Mouse (Mus musculus) embryonic facial prominence, embryonic 14.5 days (tissue): ENCODE measurements around the gene Jade1. TPM values are rescaled to one million over a fixed set of nuclear protein-coding genes. Genes with fewer than 3 reads are reported as not detected.

Experiments
- ATAC-seq: fragments of 200-750 bp; cut with Nextera tagmentation; 2 replicates; pipeline ENCODE4 v1.8.0; 2017; ENCODE audit warnings: low read depth, moderate number of reproducible peaks, moderate TSS enrichment
- DNase-seq: peaks from one replicate; pipeline ENCODE4 v3.0.0-alpha.2; 2015; ENCODE audit warnings: low spot score
- H3K27ac ChIP-seq: fragments of 300-500 bp; sonication (generic); replicated peaks from 2 replicates; pipeline ENCODE4 v1.5.1; 2014; ENCODE audit warnings: low read depth, mild to moderate bottlenecking, low read length, moderate library complexity
- H3K27me3 ChIP-seq: fragments of 300-500 bp; sonication (generic); replicated peaks from 2 replicates; pipeline ENCODE4 v1.6.1; 2014; ENCODE audit warnings: low read length; ENCODE audit not compliant: control insufficient read depth, insufficient read depth
- H3K36me3 ChIP-seq: fragments of 300-500 bp; sonication (generic); 2 replicates; pipeline ENCODE4 v1.6.1; 2014; ENCODE audit warnings: low read length, mixed read lengths; ENCODE audit not compliant: control insufficient read depth, insufficient read depth
- H3K4me1 ChIP-seq: fragments of 300-500 bp; sonication (generic); 2 replicates; pipeline ENCODE4 v1.6.1; 2014; ENCODE audit warnings: antibody characterized with exemption, low read length; ENCODE audit not compliant: control insufficient read depth, insufficient read depth
- H3K4me2 ChIP-seq: fragments of 300-500 bp; sonication (generic); 2 replicates; pipeline ENCODE4 v1.6.1; 2014; ENCODE audit warnings: low read depth, mild to moderate bottlenecking, low read length, moderate library complexity, mixed read lengths
- H3K4me3 ChIP-seq: fragments of 300-500 bp; sonication (generic); 2 replicates; pipeline ENCODE4 v1.5.1; 2014; ENCODE audit warnings: low read depth, mild to moderate bottlenecking, low read length
- H3K9ac ChIP-seq: fragments of 300-500 bp; sonication (generic); 2 replicates; pipeline ENCODE4 v1.6.1; 2014; ENCODE audit warnings: low read depth, mild to moderate bottlenecking, low read length, moderate library complexity, mixed read lengths
- H3K9me3 ChIP-seq: fragments of 300-500 bp; sonication (generic); 2 replicates; pipeline ENCODE4 v1.6.1; 2016; ENCODE audit warnings: low read length; ENCODE audit not compliant: control insufficient read depth
- WGBS: fragments of 180-500 bp; shearing (Covaris S2); extraction: QIAGEN DNeasy Blood & Tissue Kit; methylation state at CpG from one replicate; pipeline ENCODE4 v1.1.7; 2014; 5-methylcytosine and 5-hydroxymethylcytosine counted together
- polyA plus RNA-seq: library from polyadenylated mRNA; unstranded; fragments of >200 nt; fragmentation: Nextera tagmentation; extraction: Ambion mirVana; gene quantifications from 2 replicates; pipeline ENCODE4 v1.2.1, GENCODE M21; 2014

The Jade1 gene
- polyA plus RNA-seq, 1 experiment from 2014 or later, result 16.1 TPM

DNA sequence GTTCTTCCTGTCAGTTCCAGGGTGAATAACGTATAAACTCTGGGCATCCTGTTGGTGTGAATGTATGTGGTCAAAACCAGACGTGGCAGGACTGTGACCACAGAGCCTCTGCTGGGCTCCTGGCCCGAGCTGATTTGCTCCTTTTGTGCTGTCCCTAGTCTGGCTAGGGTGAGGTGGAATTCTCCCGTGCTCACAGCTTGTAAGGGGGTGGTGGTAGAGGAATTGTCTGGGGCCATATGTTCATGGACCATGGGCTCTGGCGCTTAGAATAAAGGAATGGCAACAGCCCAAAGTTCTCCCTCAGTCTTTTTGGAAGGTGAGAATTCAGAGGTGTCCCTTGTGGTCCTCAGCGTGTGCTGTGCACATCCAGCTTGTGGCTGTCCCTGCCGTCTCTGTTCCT lies 37.3 kb downstream of the Jade1 start:
- no peak for DNase-seq
- ATAC-seq, result no peak
- Histone ChIP-seq H3K4me3 (no peak overlapping the region), H3K4me2 (no peak overlapping the region), H3K4me1 (peaks cover 16% of the 10 kb centered on the region), H3K36me3 (peaks cover 27% of the 10 kb centered on the region), H3K9me3 (no peaks in the 10 kb centered on the region), H3K9ac (no peak overlapping the region), H3K27ac (no peak overlapping the region), H3K27me3 (no peaks in the 10 kb centered on the region)
- 81% methylated on average over 7 of the region's 7 CpGs for WGBS

DNA sequence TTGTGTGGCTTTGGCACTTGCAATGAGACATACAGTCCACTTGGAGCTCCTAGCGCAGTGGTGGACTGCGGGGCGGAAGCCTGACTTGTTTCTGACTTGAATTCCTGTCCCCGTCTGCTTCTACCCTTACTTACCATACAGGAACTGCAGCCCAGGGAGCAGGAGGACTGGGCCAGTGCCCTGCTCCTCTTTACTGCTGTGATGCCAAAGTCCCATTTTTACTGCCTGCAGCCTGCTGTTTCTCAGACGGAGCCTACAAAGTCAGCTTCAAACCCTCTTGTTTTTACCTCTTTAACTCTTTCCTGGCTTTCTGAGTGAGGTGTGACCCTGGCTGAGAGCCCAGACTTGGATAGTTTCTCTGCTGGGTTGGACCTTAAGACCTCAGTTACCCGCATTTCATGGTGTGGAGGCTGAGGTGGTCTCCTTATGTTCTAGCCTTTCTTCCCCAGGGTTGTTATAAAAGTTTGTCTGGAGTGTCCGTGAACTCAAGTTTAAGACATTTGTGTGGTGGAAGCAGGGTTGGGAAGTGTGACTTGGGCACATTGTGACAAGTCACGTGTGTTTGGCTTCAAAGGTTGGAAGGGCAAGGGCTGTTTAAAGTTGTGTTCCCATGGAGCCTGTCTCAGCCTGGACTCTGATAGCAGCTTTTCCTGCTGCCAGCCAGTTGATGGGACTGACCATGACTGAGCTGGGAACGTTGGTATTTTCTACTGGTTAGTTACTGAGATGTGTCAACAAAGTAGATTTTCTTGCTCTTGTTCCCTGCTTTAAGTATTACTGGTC lies 38.8 kb downstream of the Jade1 start:
- no peak overlapping the region for H3K9ac ChIP-seq
- no peak for ATAC-seq
- no peaks in the 10 kb centered on the region for H3K27me3 ChIP-seq
- no peak overlapping the region for H3K27ac ChIP-seq
- no peak overlapping the region for H3K4me2 ChIP-seq
- 0 out of 2 replicates have a peak, but pooled peaks cover 5% of the 10 kb centered on the region for H3K4me1 ChIP-seq
- H3K9me3 ChIP-seq, result no peaks in the 10 kb centered on the region
- peaks cover 33% of the 10 kb centered on the region for H3K36me3 ChIP-seq
- WGBS, result 80% methylated on average over 9 of the region's 9 CpGs
- no peak for DNase-seq
- H3K4me3 ChIP-seq, result no peak overlapping the region

DNA sequence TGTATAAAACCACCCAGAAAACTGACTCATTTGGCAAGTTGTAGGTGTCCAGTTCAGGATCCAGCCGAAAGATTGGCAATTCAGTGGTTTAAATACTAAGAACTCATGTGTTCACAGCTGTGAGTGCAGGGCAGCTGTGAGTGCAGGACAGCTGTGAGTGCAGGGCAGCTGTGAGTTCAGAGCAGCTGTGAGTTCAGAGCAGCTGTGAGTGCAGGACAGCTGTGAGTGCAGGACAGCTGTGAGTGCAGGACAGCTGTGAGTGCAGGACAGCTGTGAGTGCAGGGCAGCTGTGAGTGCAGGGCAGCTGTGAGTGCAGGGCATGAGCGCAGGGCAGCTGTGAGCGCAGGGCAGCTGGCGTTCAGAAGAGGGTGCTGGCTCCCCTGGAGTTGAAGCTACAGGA lies 39.5 kb downstream of the Jade1 start:
- ATAC-seq (no peak), DNase-seq (no peak)
- no peaks in the 10 kb centered on the region for H3K27me3 ChIP-seq
- 89% methylated on average over 4 of the region's 4 CpGs for WGBS
- H3K4me3 ChIP-seq, result no peak overlapping the region
- no peak overlapping the region for H3K9ac ChIP-seq
- H3K27ac ChIP-seq, result no peak overlapping the region
- H3K4me1 ChIP-seq, result no peaks in the 10 kb centered on the region
- H3K36me3 ChIP-seq, result peaks cover 34% of the 10 kb centered on the region
- H3K9me3 ChIP-seq, result no peaks in the 10 kb centered on the region
- H3K4me2 ChIP-seq, result no peak overlapping the region

DNA sequence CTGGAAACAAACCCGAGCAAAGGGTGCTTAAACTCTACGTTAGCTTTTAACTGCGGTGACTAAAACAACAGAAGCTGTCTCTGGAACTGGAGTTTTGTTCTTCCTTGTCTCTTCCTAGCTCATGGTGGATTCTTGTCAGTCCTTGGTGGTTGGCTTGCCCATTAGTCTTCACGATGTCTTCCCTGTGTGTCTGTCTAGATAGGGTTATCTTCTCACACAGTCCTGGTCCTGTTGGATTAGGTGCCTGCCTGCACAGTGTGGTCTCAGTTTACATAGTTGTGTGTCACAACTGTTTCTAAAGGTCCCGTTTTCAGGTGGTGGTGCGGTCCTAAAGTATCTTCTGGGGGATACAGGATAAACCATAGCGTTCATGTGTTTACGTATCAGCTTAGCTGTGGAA lies 41.5 kb downstream of the Jade1 start:
- H3K36me3 ChIP-seq, result peaks cover 41% of the 10 kb centered on the region

DNA sequence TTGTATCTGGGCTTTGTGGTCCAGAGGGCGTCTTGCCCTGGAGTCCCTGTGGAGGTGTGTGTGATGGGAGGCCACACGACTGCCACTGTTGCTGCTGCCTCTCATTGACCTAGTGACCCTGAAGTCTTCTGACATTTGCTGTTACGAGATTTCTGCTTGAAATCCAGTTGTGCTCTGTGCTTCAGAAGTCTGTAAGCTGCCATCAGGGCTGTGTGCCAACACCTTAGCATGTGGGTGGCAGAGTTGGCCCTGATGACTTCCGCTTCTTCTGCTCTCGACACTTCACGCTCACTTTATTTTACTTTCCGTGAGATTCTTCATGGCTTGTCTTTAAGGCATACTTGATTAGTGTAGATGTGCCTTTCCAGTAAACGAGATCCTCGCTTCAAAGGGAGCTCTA lies 42.9 kb downstream of the Jade1 start:
- H3K27me3 ChIP-seq, result no peaks in the 10 kb centered on the region
- ATAC-seq (no peak), DNase-seq (no peak)
- no peak overlapping the region for H3K9ac ChIP-seq
- H3K4me3 ChIP-seq, result no peak overlapping the region
- no peak overlapping the region for H3K27ac ChIP-seq
- H3K4me2 ChIP-seq, result no peak overlapping the region
- H3K36me3 ChIP-seq, result peaks cover 36% of the 10 kb centered on the region
- H3K9me3 ChIP-seq, result no peaks in the 10 kb centered on the region
- WGBS, result 77% methylated on average over 9 of the region's 9 CpGs
- peaks cover 3% of the 10 kb centered on the region for H3K4me1 ChIP-seq

More for the DNA sequence above, 41.5 kb downstream of the Jade1 start:
- 93% methylated on average over 8 of the region's 8 CpGs for WGBS
- H3K9me3 ChIP-seq, result no peaks in the 10 kb centered on the region
- H3K27ac ChIP-seq, result no peak overlapping the region
- no peaks in the 10 kb centered on the region for H3K4me1 ChIP-seq
- DNase-seq (no peak), ATAC-seq (no peak)
- H3K4me3 ChIP-seq, result no peak overlapping the region
- H3K4me2 ChIP-seq, result no peak overlapping the region
- H3K9ac ChIP-seq, result no peak overlapping the region
- H3K27me3 ChIP-seq, result no peaks in the 10 kb centered on the region

DNA sequence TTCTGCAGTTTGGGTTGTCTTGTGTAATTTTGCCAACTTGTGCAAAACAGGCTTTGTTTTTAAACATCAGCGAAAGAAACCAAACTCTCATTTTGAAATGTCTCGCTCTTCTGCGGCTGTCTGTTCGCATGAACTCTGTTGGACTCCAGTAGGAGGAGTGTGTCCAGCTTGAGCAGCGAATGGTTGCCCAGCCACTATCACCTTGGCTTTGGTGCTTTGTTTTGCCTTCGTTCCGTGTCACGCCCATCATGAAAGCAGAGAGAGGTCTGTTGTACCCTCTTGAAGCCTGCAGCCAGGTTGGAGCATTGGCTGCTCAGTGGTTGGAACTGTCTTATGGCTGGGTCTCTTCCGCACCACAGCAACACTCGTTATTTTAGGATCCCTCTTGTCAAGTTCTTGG lies 43.7 kb downstream of the Jade1 start:
- no peak overlapping the region for H3K4me3 ChIP-seq
- no peak for ATAC-seq
- H3K9me3 ChIP-seq, result no peaks in the 10 kb centered on the region
- no peaks in the 10 kb centered on the region for H3K27me3 ChIP-seq
- peaks cover 29% of the 10 kb centered on the region for H3K36me3 ChIP-seq
- DNase-seq, result no peak
- WGBS, result 90% methylated on average over 10 of the region's 10 CpGs
- H3K9ac ChIP-seq, result no peak overlapping the region
- peaks cover 9% of the 10 kb centered on the region for H3K4me1 ChIP-seq
- no peak overlapping the region for H3K27ac ChIP-seq
- no peak overlapping the region for H3K4me2 ChIP-seq

DNA sequence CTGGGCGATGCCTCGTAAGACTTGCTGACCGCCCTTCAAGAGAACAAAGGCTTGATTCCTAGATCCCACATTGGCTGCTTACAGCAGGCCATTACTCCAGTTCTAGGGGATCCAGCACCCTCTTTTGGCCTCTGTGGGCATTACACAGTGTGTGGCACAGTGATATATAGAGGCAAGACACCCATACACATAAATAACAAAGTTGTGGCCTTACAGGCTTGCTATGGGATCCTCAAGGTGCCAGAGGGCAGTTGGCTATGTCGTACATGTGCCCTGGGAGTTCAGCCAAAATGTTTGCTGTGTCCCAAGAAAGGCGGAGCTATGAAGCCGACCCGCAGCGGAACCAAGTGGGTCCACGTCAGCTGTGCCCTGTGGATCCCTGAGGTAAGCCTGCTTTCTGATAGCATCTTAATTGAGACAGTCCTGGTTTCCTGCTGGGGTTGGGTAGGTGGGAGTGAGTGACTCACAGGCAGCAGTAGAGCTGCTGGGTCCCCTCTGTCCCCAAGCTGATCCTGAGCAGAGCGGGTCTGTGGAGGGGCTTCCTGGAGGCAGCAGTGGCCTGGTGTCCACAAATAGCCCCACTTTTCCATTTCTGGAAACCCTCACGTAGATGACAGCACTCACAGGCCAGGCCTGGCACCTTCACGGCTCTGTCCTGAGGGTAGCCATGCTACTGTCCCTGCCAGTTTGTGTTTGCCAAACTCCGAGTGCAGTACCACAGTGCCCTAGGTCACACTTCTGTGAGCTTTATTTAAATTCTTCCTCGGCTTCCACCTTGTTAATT lies 44.5 kb downstream of the Jade1 start:
- Histone ChIP-seq H3K36me3 (peaks cover 27% of the 10 kb centered on the region), H3K4me2 (no peak overlapping the region), H3K27ac (no peak overlapping the region), H3K9me3 (no peaks in the 10 kb centered on the region), H3K9ac (no peak overlapping the region), H3K4me3 (no peak overlapping the region), H3K27me3 (no peaks in the 10 kb centered on the region), H3K4me1 (peaks cover 9% of the 10 kb centered on the region)
- DNase-seq, result peak; percentile 17
- WGBS, result 82% methylated on average over 14 of the region's 14 CpGs
- peak; percentile 45 for ATAC-seq

DNA sequence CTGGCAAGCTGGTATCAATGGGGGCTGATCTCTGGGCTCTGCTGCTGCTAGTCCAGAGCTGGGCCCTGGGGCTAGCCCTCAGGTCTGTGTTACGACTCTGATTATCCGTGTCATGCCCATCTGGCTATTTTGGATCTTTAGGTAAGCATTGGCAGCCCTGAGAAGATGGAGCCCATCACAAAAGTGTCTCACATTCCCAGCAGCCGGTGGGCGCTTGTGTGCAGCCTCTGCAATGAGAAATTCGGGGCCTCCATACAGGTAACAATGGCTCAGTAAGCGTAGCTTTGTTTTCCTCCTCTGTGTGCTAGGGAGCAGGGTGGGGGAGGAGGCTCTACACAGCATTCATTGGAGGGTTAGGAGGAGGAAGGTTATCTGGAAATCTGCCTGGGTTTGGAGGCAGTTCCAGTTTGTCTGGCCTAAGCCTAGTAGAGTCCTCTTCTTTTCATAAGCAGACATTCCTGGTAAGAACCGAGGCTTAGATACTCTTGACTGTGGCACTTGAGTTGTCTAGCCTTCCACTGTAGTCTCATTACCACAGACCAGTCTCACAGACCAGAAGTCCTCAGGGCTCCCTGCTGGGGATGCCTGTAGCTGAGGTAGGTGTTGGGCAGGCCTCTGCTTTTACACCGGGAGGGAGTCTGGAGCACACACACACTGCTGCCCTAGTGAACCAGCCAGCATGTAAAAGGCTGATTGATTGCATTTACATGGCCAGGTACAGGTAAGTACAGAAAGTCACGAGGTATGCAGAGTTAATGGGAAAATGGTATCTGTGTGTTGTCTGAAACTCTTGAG lies 45.9 kb downstream of the Jade1 start:
- no peak for DNase-seq
- H3K27ac ChIP-seq, result no peak overlapping the region
- H3K9me3 ChIP-seq, result no peaks in the 10 kb centered on the region
- H3K4me3 ChIP-seq, result no peak overlapping the region
- ATAC-seq, result no peak
- no peaks in the 10 kb centered on the region for H3K27me3 ChIP-seq
- no peak overlapping the region for H3K9ac ChIP-seq
- peaks cover 9% of the 10 kb centered on the region for H3K4me1 ChIP-seq
- no peak overlapping the region for H3K4me2 ChIP-seq
- peaks cover 30% of the 10 kb centered on the region for H3K36me3 ChIP-seq
- WGBS, result 83% methylated on average over 9 of the region's 9 CpGs
